Mouse (Mus musculus) heart, embryonic 12.5 days (tissue): ENCODE results near the gene Mylk. TPM values are rescaled to one million over a fixed set of nuclear protein-coding genes. Genes with fewer than 3 reads are reported as not detected.

Source experiments
- ATAC-seq: fragments of 200-750 bp; cut with Nextera tagmentation; 2 replicates; pipeline ENCODE4 v1.8.0; 2017; ENCODE audit warnings: moderate TSS enrichment, moderate library complexity; ENCODE audit not compliant: insufficient number of reproducible peaks, low FRiP score
- H3K27ac ChIP-seq: fragments of 300-500 bp; sonication (generic); 2 replicates; pipeline ENCODE4 v1.5.1; 2016; ENCODE audit warnings: mild to moderate bottlenecking, moderate library complexity; ENCODE audit not compliant: poor library complexity, severe bottlenecking
- H3K27me3 ChIP-seq: fragments of 300-500 bp; sonication (generic); replicated peaks from 2 replicates; pipeline ENCODE4 v1.6.1; 2016; ENCODE audit warnings: mild to moderate bottlenecking, moderate library complexity
- H3K36me3 ChIP-seq: fragments of 300-500 bp; sonication (generic); 2 replicates; pipeline ENCODE4 v1.6.1; 2016; ENCODE audit warnings: mild to moderate bottlenecking, moderate library complexity
- H3K4me1 ChIP-seq: fragments of 300-500 bp; sonication (generic); replicated peaks from 2 replicates; pipeline ENCODE4 v1.6.1; 2016; ENCODE audit warnings: mild to moderate bottlenecking
- H3K4me2 ChIP-seq: fragments of 300-500 bp; sonication (generic); 2 replicates; pipeline ENCODE4 v1.6.1; 2016; ENCODE audit warnings: mild to moderate bottlenecking, moderate library complexity
- H3K4me3 ChIP-seq: fragments of 300-500 bp; sonication (generic); 2 replicates; pipeline ENCODE4 v1.5.1; 2016; ENCODE audit warnings: mild to moderate bottlenecking
- H3K9ac ChIP-seq: fragments of 300-500 bp; sonication (generic); 2 replicates; pipeline ENCODE4 v1.6.1; 2016; ENCODE audit warnings: mild to moderate bottlenecking, moderate library complexity
- H3K9me3 ChIP-seq: fragments of 300-500 bp; sonication (generic); replicated peaks from 2 replicates; pipeline ENCODE4 v1.6.1; 2016; ENCODE audit warnings: mild to moderate bottlenecking, moderate library complexity
- WGBS: fragments of 180-500 bp; shearing (Covaris S2); methylation state at CpG from one replicate; pipeline ENCODE4 v1.1.7; 2016; 5-methylcytosine and 5-hydroxymethylcytosine counted together
- polyA plus RNA-seq: library from polyadenylated mRNA; unstranded; fragments of >200 nt; fragmentation: Nextera tagmentation; extraction: Ambion mirVana; gene quantifications from 2 replicates; pipeline ENCODE4 v1.2.1, GENCODE M21; 2016

Mylk gene
- polyA plus RNA-seq, 1 experiment from 2014 or later = 5.2 TPM

- Histone ChIP-seq H3K4me2 (no peak overlapping the region), H3K27me3 (no peaks in the 10 kb centered on the region), H3K27ac (no peak overlapping the region), H3K4me1 (no peaks in the 10 kb centered on the region), H3K4me3 (no peak overlapping the region), H3K9me3 (peaks cover 5% of the 10 kb centered on the region), H3K9ac (no peak overlapping the region), H3K36me3 (no peaks in the 10 kb centered on the region)
- no peak for ATAC-seq
- 48% methylated on average over 4 of the region's 4 CpGs for WGBS
These were observed 23.4 kb downstream of the Mylk start for GRCm38 (mm10) chr16:34768436-34768835.

- H3K9ac ChIP-seq = no peak overlapping the region
- no peaks in the 10 kb centered on the region for H3K36me3 ChIP-seq
- no peaks in the 10 kb centered on the region for H3K27me3 ChIP-seq
- no peak for ATAC-seq
- no peak overlapping the region for H3K4me2 ChIP-seq
- H3K4me3 ChIP-seq = no peak overlapping the region
- H3K9me3 ChIP-seq = peaks cover 5% of the 10 kb centered on the region
- 85% methylated on average over 4 of the region's 4 CpGs for WGBS
- no peak overlapping the region for H3K27ac ChIP-seq
- H3K4me1 ChIP-seq = no peaks in the 10 kb centered on the region
These were observed 25.1 kb downstream of the Mylk start for GRCm38 (mm10) chr16:34770127-34770526.

GRCm38 (mm10) chr16:34772445-34773032 is 27.5 kb downstream of the Mylk start:
- Histone ChIP-seq H3K4me3 (no peak overlapping the region), H3K4me2 (no peak overlapping the region), H3K4me1 (no peaks in the 10 kb centered on the region), H3K27me3 (no peaks in the 10 kb centered on the region), H3K36me3 (no peaks in the 10 kb centered on the region), H3K9ac (no peak overlapping the region), H3K9me3 (no peaks in the 10 kb centered on the region), H3K27ac (no peak overlapping the region)
- ATAC-seq = no peak
- 75% methylated on average over 4 of the region's 4 CpGs for WGBS

GRCm38 (mm10) chr16:34782442-34782841 is 37.4 kb downstream of the Mylk start:
- H3K4me1 ChIP-seq = no peaks in the 10 kb centered on the region
- no peaks in the 10 kb centered on the region for H3K9me3 ChIP-seq
- H3K36me3 ChIP-seq = no peaks in the 10 kb centered on the region
- 45% methylated on average over 1 of the region's 1 CpGs for WGBS
- no peak overlapping the region for H3K4me2 ChIP-seq
- no peak overlapping the region for H3K9ac ChIP-seq
- H3K4me3 ChIP-seq = no peak overlapping the region
- no peak overlapping the region for H3K27ac ChIP-seq
- H3K27me3 ChIP-seq = no peaks in the 10 kb centered on the region; the same call in 1 of the 2 replicates
- no peak for ATAC-seq

DNA sequence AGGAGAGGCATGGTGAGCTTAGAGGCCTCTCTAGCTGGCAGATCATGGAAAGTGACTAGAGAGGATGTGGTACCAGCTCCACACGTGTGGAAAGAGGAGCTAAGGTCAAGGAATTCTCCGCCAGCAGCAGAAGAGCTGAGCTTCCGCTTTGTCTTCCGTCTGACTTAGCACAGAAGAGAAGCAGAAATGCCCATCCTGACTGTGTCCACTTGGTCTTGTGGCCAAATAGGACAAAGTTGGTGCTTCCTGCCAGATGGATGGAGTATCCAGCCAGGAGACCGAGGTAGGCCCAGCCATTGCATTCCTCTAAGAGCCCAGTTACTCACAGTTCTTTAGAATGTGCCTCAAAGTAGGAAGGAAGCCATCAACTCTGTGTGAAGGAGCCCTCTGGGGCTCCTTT is 38.5 kb downstream of the Mylk start:
- H3K4me2 ChIP-seq = no peak overlapping the region
- no peak overlapping the region for H3K4me3 ChIP-seq
- no peak overlapping the region for H3K27ac ChIP-seq
- WGBS = 85% methylated on average over 5 of the region's 5 CpGs
- H3K36me3 ChIP-seq = no peaks in the 10 kb centered on the region
- H3K4me1 ChIP-seq = no peaks in the 10 kb centered on the region
- ATAC-seq = no peak
- no peaks in the 10 kb centered on the region; the same call in 1 of the 2 replicates for H3K27me3 ChIP-seq
- H3K9ac ChIP-seq = no peak overlapping the region
- H3K9me3 ChIP-seq = no peaks in the 10 kb centered on the region

DNA sequence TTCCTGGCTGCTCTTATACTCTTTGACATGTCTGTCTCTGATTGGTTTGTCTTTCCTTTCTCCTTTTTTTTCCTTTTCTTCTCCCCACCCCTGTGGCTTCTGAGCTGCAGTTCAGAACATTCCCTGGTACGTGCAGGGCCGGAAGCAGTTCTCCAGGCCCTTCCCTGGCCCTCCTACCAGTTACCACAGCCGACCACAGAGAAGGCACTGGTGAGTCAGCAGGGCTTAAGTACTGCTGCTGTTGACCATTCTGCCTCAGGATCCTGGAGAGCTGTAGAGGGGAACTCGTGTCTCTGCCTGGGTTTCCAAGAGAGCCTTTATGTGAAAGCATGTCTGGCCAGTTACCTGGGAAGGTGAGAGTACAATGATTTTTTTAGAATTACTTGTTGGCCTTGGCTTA is 39.7 kb downstream of the Mylk start:
- Histone ChIP-seq H3K27me3 (no peaks in the 10 kb centered on the region; the same call in 1 of the 2 replicates), H3K9ac (no peak overlapping the region), H3K9me3 (no peaks in the 10 kb centered on the region), H3K4me1 (no peaks in the 10 kb centered on the region), H3K27ac (no peak overlapping the region), H3K4me3 (no peak overlapping the region), H3K4me2 (no peak overlapping the region), H3K36me3 (no peaks in the 10 kb centered on the region)
- ATAC-seq = no peak
- WGBS = 62% methylated on average over 4 of the region's 4 CpGs

DNA sequence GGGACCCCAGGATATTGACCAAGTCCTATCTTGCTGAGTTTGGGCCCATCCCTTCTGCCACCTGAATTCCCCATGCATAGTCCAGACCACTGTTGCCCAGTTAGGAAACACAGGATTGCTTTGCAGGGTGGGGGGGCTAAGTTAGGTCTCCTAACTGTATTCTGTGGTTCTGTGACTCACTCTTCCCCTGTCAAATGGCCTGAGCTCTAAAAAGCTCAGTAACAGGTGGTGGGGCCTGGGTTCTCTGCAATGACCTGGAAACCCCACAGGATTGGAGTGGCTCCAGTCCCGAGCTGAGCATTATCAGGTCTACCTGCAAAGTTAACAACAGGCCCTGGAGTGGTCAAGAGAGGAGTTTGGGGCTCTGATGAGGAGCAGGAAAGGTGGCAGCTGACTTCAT is 47.5 kb downstream of the Mylk start:
- H3K27ac ChIP-seq = no peak overlapping the region
- no peak for ATAC-seq
- 28% methylated on average over 1 of the region's 1 CpGs for WGBS

GRCm38 (mm10) chr16:34793000-34793399 is 48.0 kb downstream of the Mylk start:
- no peak overlapping the region for H3K27ac ChIP-seq
- no peaks in the 10 kb centered on the region for H3K27me3 ChIP-seq

More for the DNA sequence above, 47.5 kb downstream of the Mylk start:
- Histone ChIP-seq H3K9ac (no peak overlapping the region), H3K9me3 (no peaks in the 10 kb centered on the region), H3K4me3 (no peak overlapping the region), H3K27me3 (no peaks in the 10 kb centered on the region), H3K4me1 (peaks cover 29% of the 10 kb centered on the region), H3K4me2 (peak overlapping the region; percentile 10; the same call in 1 of the 2 replicates), H3K36me3 (no peaks in the 10 kb centered on the region)

GRCm38 (mm10) chr16:34801222-34801621 is 56.2 kb downstream of the Mylk start:
- no peaks in the 10 kb centered on the region for H3K9me3 ChIP-seq
- H3K4me1 ChIP-seq = no peaks in the 10 kb centered on the region
- H3K9ac ChIP-seq = no peak overlapping the region
- 77% methylated on average over 5 of the region's 5 CpGs for WGBS
- no peak for ATAC-seq
- H3K36me3 ChIP-seq = no peaks in the 10 kb centered on the region
- H3K4me2 ChIP-seq = no peak overlapping the region
- peaks cover 6% of the 10 kb centered on the region; the same call in 1 of the 2 replicates for H3K27me3 ChIP-seq
- no peak overlapping the region for H3K4me3 ChIP-seq
- H3K27ac ChIP-seq = no peak overlapping the region

More at GRCm38 (mm10) chr16:34793000-34793399, 48.0 kb downstream of the Mylk start:
- Histone ChIP-seq H3K4me3 (no peak overlapping the region), H3K4me1 (peaks cover 29% of the 10 kb centered on the region), H3K9me3 (no peaks in the 10 kb centered on the region), H3K4me2 (peak overlapping the region; percentile 10; the same call in 1 of the 2 replicates), H3K9ac (no peak overlapping the region), H3K36me3 (no peaks in the 10 kb centered on the region)
- no peak for ATAC-seq
- WGBS = 42% methylated on average over 5 of the region's 5 CpGs

DNA sequence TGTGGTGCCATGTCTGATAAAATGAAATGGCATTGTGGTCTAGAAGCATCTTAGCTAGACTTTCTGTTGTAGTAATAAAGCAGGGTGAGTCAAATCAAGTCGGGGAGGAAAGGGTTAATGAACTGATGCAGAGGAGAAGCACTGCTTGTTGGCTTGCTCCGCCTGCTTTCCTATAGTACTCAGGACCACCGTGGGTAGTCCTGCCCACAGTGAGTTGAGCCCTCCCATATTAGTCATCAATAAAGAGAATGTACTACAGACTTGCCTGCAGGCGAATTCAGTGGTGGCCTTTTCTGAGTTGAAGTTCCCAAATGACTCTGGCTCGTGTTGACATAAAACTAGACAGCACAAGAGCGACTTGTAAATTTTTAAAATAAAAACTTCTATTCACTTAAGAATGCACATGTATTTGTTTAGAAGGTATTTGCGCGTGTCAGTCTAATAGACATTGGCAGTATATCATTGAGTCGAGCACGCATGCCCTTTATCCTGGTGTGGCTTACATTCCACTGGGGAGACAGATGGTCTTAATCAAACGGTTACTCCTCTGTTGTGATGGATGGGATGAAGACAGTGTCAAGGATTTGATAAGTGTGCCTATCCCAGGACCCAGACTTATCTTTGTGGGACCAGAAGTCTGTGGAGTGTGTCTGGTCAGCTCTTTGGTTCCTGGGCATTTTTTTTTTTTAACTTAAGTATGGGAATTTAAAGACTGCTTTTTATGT is 59.4 kb downstream of the Mylk start:
- H3K27ac ChIP-seq = no peak overlapping the region
- no peaks in the 10 kb centered on the region for H3K9me3 ChIP-seq
- H3K4me3 ChIP-seq = no peak overlapping the region
- H3K27me3 ChIP-seq = peaks cover 14% of the 10 kb centered on the region; the same call in 1 of the 2 replicates
- H3K4me1 ChIP-seq = peaks cover 17% of the 10 kb centered on the region
- no peaks in the 10 kb centered on the region for H3K36me3 ChIP-seq
- ATAC-seq = no peak
- H3K4me2 ChIP-seq = no peak overlapping the region
- WGBS = 42% methylated on average over 11 of the region's 11 CpGs
- no peak overlapping the region for H3K9ac ChIP-seq

DNA sequence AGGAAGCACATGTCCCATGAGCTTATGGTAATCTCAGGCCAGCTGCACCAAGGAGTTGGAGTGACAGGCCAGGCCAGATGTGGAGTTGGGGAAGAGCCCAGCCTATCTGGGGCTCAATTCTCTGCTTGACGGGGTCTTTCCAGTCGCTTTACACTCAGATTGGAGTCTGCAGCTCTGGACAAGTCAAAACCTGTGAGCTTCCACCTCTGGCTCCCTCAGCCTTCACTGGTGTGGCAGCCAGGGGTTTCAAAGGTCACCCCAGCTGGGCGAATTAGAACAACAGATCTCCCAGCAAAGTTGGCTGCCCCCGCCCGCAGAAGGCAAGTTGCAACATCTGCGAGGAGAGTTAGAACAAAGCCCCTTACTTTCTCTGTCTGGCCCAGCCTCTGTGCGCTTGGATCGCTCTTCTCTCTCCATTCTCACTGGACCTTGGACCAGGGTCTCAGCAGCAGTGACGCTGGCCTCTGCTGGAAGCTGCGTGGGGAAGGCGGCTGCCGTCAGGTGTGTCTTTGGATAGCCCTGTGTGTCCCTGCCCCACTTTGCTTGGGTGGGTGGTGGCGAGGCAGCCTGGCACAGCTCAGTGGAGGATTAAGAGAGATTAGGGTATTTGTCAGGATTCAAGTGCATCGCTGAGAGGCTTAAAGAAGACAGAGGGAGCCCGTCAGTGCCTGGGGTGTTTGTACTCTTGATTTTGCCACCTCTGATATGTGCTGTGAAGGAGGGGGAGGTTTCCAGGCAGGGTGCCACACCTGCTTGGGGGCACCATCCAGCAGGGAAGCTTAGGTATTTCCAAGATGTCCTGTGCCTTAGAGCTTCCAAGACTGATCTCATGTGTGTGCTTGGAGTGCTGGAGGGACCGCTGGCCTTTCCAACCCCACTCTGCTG is 62.1 kb downstream of the Mylk start:
- Histone ChIP-seq H3K36me3 (no peaks in the 10 kb centered on the region), H3K27me3 (peaks cover 14% of the 10 kb centered on the region; the same call in 1 of the 2 replicates), H3K9me3 (no peaks in the 10 kb centered on the region), H3K4me2 (no peak overlapping the region), H3K4me1 (peaks cover 17% of the 10 kb centered on the region), H3K9ac (no peak overlapping the region), H3K27ac (no peak overlapping the region), H3K4me3 (no peak overlapping the region)
- 28% methylated on average over 16 of the region's 16 CpGs for WGBS
- ATAC-seq = no peak
